Mouse (Mus musculus) intestine, postnatal 0 days (tissue): ENCODE results near the gene Neurl4. TPM values are rescaled to one million over a fixed set of nuclear protein-coding genes. Genes with fewer than 3 reads are reported as not detected.
A peak's percentile ranks its signal among the peaks of the same experiment; 100 is the strongest.

ENCODE experiments used
- ATAC-seq: fragments of 200-750 bp; cut with Nextera tagmentation; 2 replicates; pipeline ENCODE4 v1.8.0; 2017; ENCODE audit warnings: mild to moderate bottlenecking, moderate TSS enrichment, moderate library complexity
- H3K27ac ChIP-seq: fragments of 300-500 bp; sonication (generic); 2 replicates; pipeline ENCODE4 v1.5.1; 2014; ENCODE audit warnings: mild to moderate bottlenecking, low read depth, low read length, moderate library complexity
- H3K27me3 ChIP-seq: fragments of 300-500 bp; sonication (generic); replicated peaks from 2 replicates; pipeline ENCODE4 v1.6.1; 2014; ENCODE audit warnings: low read length, mixed read lengths; ENCODE audit not compliant: control insufficient read depth, insufficient read depth
- H3K36me3 ChIP-seq: fragments of 300-500 bp; sonication (generic); 2 replicates; pipeline ENCODE4 v1.6.1; 2014; ENCODE audit warnings: mild to moderate bottlenecking, moderate library complexity; ENCODE audit not compliant: control insufficient read depth, insufficient read depth
- H3K4me1 ChIP-seq: fragments of 300-500 bp; sonication (generic); replicated peaks from 2 replicates; pipeline ENCODE4 v1.6.1; 2014; ENCODE audit warnings: antibody characterized with exemption, low read length, mixed read lengths; ENCODE audit not compliant: control insufficient read depth, insufficient read depth
- H3K4me2 ChIP-seq: fragments of 300-500 bp; sonication (generic); replicated peaks from 2 replicates; pipeline ENCODE4 v1.6.1; 2014; ENCODE audit warnings: low read depth, mild to moderate bottlenecking, moderate library complexity
- H3K4me3 ChIP-seq: fragments of 300-500 bp; sonication (generic); 2 replicates; pipeline ENCODE4 v1.5.1; 2014; ENCODE audit warnings: low read depth, low read length
- H3K9ac ChIP-seq: fragments of 300-500 bp; sonication (generic); 2 replicates; pipeline ENCODE4 v1.6.1; 2014; ENCODE audit warnings: mild to moderate bottlenecking, low read depth, low read length
- H3K9me3 ChIP-seq: fragments of 300-500 bp; sonication (generic); 2 replicates; pipeline ENCODE4 v1.6.1; 2016; ENCODE audit warnings: mixed run types; ENCODE audit not compliant: control insufficient read depth
- CTCF ChIP-seq: sonication (generic); IDR thresholded peaks from 2 replicates; pipeline ENCODE4 v1.5.1; 2016; ENCODE audit warnings: low read depth, mild to moderate bottlenecking, control low read depth, antibody characterized with exemption, moderate library complexity
- WGBS: fragments of 180-500 bp; shearing (Covaris S2); extraction: QIAGEN DNeasy Blood & Tissue Kit; methylation state at CpG from one replicate; pipeline ENCODE4 v1.1.7; 2014; 5-methylcytosine and 5-hydroxymethylcytosine counted together
- polyA plus RNA-seq: library from polyadenylated mRNA; unstranded; fragments of >200 nt; fragmentation: Nextera tagmentation; extraction: Ambion mirVana; gene quantifications from 2 replicates; pipeline ENCODE4 v1.2.1, GENCODE M21; 2015

Gene Neurl4
- polyA plus RNA-seq, 1 experiment from 2014 or later = 10.3 TPM

- Histone ChIP-seq H3K4me1 (peaks cover 13% of the 10 kb centered on the region), H3K27ac (no peak overlapping the region), H3K9me3 (no peaks in the 10 kb centered on the region), H3K4me2 (no peak overlapping the region), H3K4me3 (no peak overlapping the region), H3K9ac (no peak overlapping the region), H3K27me3 (peaks cover 5% of the 10 kb centered on the region), H3K36me3 (no peaks in the 10 kb centered on the region)
- no peak for ATAC-seq
- 61% methylated on average over 4 of the region's 4 CpGs for WGBS
- TF ChIP-seq CTCF = no peak
These were observed 32.2 kb downstream of the Neurl4 start for GRCm38 (mm10) chr11:69933066-69933465.

DNA sequence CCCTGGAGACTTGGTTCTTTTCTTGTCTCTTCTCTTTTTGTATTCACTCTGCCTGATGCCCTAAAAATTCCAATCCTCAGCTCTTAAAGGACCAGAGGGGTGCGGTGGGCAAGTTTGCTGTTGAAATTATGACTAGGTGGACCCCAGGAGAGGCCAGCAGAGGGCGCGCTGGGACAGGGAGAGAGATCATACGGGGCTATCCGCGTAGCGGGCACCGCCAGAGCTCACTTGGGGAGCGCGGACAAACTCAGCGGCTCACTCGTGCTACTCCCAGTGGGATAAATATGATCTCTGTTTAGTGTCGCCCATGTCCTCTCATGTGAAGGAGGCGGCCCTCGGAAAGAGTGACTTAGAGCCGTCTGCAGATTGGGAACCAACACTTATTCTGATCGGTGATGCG lies 33.3 kb downstream of the Neurl4 start:
- 1% methylated on average over 18 of the region's 18 CpGs for WGBS
- TF ChIP-seq CTCF = peak; percentile 96

GRCm38 (mm10) chr11:69934681-69935080 lies 33.8 kb downstream of the Neurl4 start:
- H3K4me1 ChIP-seq = peaks cover 13% of the 10 kb centered on the region
- ATAC-seq = no peak
- no peak overlapping the region for H3K27ac ChIP-seq
- 0 out of 2 replicates have a peak overlapping the region, but pooled peaks have one; percentile 57 for H3K4me2 ChIP-seq
- no peak for TF ChIP-seq CTCF
- H3K27me3 ChIP-seq = peaks cover 5% of the 10 kb centered on the region
- H3K9me3 ChIP-seq = no peaks in the 10 kb centered on the region
- WGBS = 13% methylated on average over 6 of the region's 6 CpGs
- no peaks in the 10 kb centered on the region for H3K36me3 ChIP-seq
- no peak overlapping the region for H3K9ac ChIP-seq
- H3K4me3 ChIP-seq = peak overlapping the region; percentile 19; the same call in 1 of the 2 replicates

More for the DNA sequence above, 33.3 kb downstream of the Neurl4 start:
- peaks cover 13% of the 10 kb centered on the region for H3K4me1 ChIP-seq
- H3K27ac ChIP-seq = no peak overlapping the region
- ATAC-seq = peak; percentile 32; the same call in 1 of the 2 replicates
- no peaks in the 10 kb centered on the region for H3K36me3 ChIP-seq
- H3K4me3 ChIP-seq = peak overlapping the region; percentile 19
- H3K9ac ChIP-seq = no peak overlapping the region
- H3K27me3 ChIP-seq = peaks cover 5% of the 10 kb centered on the region
- no peaks in the 10 kb centered on the region for H3K9me3 ChIP-seq
- H3K4me2 ChIP-seq = peak overlapping the region; percentile 57

DNA sequence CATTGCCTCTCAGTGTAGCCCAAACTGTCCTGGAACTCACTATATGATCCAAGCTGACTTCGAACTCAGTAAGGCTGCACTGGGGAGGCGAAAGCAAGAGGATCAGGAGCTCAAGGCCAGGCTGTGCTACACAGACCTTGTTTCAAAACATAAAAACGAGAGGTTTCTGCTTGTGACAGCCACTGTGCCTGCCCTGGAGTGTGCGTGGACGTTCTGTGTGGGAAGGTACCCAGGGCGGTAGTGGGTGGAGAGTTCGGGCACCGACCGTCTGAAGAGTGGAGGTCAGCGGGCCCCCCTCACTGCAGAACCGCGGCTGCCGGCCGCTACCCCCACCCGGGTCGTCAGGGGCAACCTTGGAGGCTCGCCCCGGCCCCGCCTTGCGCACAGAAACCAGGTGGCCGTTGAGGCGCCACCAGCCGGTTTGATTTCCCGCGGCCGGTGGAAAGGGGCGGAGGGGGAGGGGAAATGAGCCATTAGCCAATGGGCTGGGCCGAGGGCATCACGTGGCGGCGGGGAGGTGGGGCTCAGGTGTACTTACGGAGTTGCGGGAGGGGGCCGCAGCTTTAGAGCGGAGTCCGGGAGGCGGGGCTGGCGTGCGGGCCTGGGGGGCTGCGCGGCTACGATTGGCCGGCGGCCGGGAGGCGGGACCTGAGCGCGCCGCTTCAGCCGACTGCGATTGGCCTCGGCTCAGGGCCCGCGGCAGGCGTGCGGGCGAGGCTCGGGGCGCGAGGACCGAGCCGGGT lies 34.4 kb downstream of the Neurl4 start, which contains the start of gene Ybx2:
Gene Ybx2 (plus strand): TSS at position 660 of the 743 bp plus-strand sequence.
- Histone ChIP-seq H3K4me1 (peaks cover 13% of the 10 kb centered on the region), H3K9me3 (no peaks in the 10 kb centered on the region), H3K4me2 (peak within 1 kb of the TSS; percentile 89), H3K27ac (no peak within 1 kb of the TSS), H3K36me3 (no peaks in the 10 kb centered on the region), H3K9ac (0 out of 2 replicates have a peak within 1 kb of the TSS, but pooled peaks have one; percentile 22), H3K4me3 (peak within 1 kb of the TSS; percentile 43), H3K27me3 (peaks cover 5% of the 10 kb centered on the region)
- peak; percentile 74 for ATAC-seq
- 3% methylated on average over 48 of the region's 62 CpGs for WGBS
- TF ChIP-seq CTCF = peak; percentile 31

- H3K27ac ChIP-seq = no peak overlapping the region
- 0 out of 2 replicates have a peak overlapping the region, but pooled peaks have one; percentile 22 for H3K9ac ChIP-seq
- H3K27me3 ChIP-seq = peaks cover 5% of the 10 kb centered on the region
- ATAC-seq = no peak
- no peaks in the 10 kb centered on the region for H3K36me3 ChIP-seq
- no peaks in the 10 kb centered on the region for H3K9me3 ChIP-seq
- WGBS = 2% methylated on average over 30 of the region's 30 CpGs
- peak overlapping the region; percentile 43 for H3K4me3 ChIP-seq
- peaks cover 13% of the 10 kb centered on the region for H3K4me1 ChIP-seq
- TF ChIP-seq CTCF = no peak
- peak overlapping the region; percentile 89 for H3K4me2 ChIP-seq
These were observed 35.3 kb downstream of the Neurl4 start for GRCm38 (mm10) chr11:69936156-69936555.

DNA sequence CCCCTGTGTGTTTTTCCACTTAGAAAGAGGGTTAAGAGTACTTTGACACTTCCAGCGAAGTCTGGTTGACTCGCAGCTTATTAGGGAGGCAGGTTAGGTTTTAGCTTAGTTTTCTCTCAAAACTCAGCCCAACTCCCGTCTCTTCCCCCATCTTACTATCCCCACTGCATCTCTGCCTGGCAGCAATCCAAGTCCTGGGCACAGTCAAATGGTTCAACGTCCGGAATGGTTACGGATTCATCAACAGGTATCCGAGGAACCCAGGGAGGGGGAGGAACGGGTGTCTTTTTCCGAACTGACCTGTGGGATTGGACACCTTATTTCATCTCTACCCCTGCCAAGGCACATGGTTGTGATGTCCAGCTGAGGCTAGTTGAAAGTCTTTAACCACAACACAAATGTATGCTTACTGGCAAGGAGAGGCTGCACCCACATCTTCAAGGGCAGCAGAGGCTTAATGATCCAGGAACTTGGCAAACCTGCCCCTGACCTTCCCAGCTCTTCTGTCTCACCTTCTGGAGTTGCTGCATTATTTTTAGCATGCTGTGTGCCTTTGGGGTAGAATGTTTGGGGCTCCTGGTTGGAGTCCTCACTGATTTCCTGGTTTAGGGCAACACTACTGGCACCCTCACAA lies 36.0 kb downstream of the Neurl4 start:
- no peak overlapping the region for H3K9ac ChIP-seq
- 29% methylated on average over 9 of the region's 9 CpGs for WGBS
- peak overlapping the region; percentile 46; the same call in 1 of the 2 replicates for H3K27ac ChIP-seq
- no peak for TF ChIP-seq CTCF
- H3K9me3 ChIP-seq = no peaks in the 10 kb centered on the region
- H3K36me3 ChIP-seq = no peaks in the 10 kb centered on the region
- H3K4me3 ChIP-seq = no peak overlapping the region
- ATAC-seq = no peak
- peaks cover 13% of the 10 kb centered on the region for H3K4me1 ChIP-seq
- H3K27me3 ChIP-seq = peaks cover 5% of the 10 kb centered on the region
- H3K4me2 ChIP-seq = peak overlapping the region; percentile 89
